Mouse (Mus musculus): ENCODE measurements around the gene Nudcd3.

Nudcd3 gene

GRCm38 (mm10) chr11:6064215-6065045 lies 135.8 kb downstream of the Nudcd3 start:
- DNase-seq (ENCODE audit: inconsistent age in 2 of 2, low spot score in 1 of 2), result no peak

- DNase-seq (ENCODE audit: inconsistent age in 2 of 2, low spot score in 1 of 2), result no peak
Measured at GRCm38 (mm10) chr11:6063501-6064214, 136.6 kb downstream of the Nudcd3 start.

GRCm38 (mm10) chr11:6063065-6063464 lies 137.2 kb downstream of the Nudcd3 start:
- DNase-seq (ENCODE audit: inconsistent age in 2 of 2, low spot score in 1 of 2), result no peak

- no peak for DNase-seq (ENCODE audit: inconsistent age in 2 of 2, low spot score in 1 of 2)
Measured at GRCm38 (mm10) chr11:6062329-6062728, 137.9 kb downstream of the Nudcd3 start.

- DNase-seq (ENCODE audit: inconsistent age in 2 of 2, low spot score in 1 of 2), result no peak
Measured at GRCm38 (mm10) chr11:6061891-6062290, 138.3 kb downstream of the Nudcd3 start.

GRCm38 (mm10) chr11:6059162-6059561 lies 141.1 kb downstream of the Nudcd3 start:
- DNase-seq (ENCODE audit: inconsistent age in 2 of 2, low spot score in 1 of 2), result no peak
